Comparison of ENCODE assay signal across 9 mouse cellular contexts in genomic region chr5:151023461-151023860, GRCm38 (mm10).
DNase-seq lines count a peak whose midpoint lies in the region; ATAC-seq and TF ChIP-seq lines count a peak whose summit lies in the region.
"Had no signal": no experiment of that assay in that cellular context is flagged by ENCODE, and none has a peak within 500 bp of the region (broad histone marks: within the 10 kb centered on the region; RNA-seq: fewer than 3 reads in every experiment).

No protein-coding gene starts in this region.

- peak overlapping the region; percentile 25; the same call in 1 of the 2 replicates for H3K4me2 ChIP-seq in hindbrain, embryonic 16.5 days (ENCODE audit: low read length)
- H3K4me2 ChIP-seq: neural tube, embryonic 12.5 days had no signal

- no peaks in the 10 kb centered on the region for H3K36me3 ChIP-seq in hindbrain, embryonic 16.5 days (ENCODE audit: control insufficient read depth, insufficient read depth, low read length)
- H3K36me3 ChIP-seq: neural tube, embryonic 12.5 days had no signal

- peak; percentile 81 for DNase-seq in ZHBTc4 (ENCODE audit: low read depth, low spot score)
- peak; percentile 76 to 79 for DNase-seq in cerebellum, postnatal 14 days
- peak; percentile 37 for DNase-seq in gastrocnemius, adult 2 months
- DNase-seq in lung, postnatal 36 days = peak; percentile 45
- DNase-seq in skeletal muscle tissue, adult 2 months (ENCODE audit: low read depth, low spot score) = peak; percentile 40
- DNase-seq in T-cell, adult 2 months (ENCODE audit: low spot score) = no peak

- peak overlapping the region; percentile 21 for H3K27ac ChIP-seq in gastrocnemius, adult 2 months
- peak overlapping the region; percentile 30; the same call in 1 of the 2 replicates for H3K27ac ChIP-seq in hindbrain, embryonic 16.5 days (ENCODE audit: low read depth, low read length)
- H3K27ac ChIP-seq: neural tube, embryonic 12.5 days had no signal

- TF ChIP-seq CTCF in gastrocnemius, adult 2 months (IDR thresholded peaks at IDR 0.05) = no peak

- intact Hi-C loops in gastrocnemius, adult 2 months (cut with DNase I) = no loop called here

- no peak overlapping the region for H3K9ac ChIP-seq in hindbrain, embryonic 16.5 days (ENCODE audit: low read depth, low read length)
- H3K9ac ChIP-seq: neural tube, embryonic 12.5 days had no signal

- peaks cover 12% of the 10 kb centered on the region for H3K4me1 ChIP-seq in hindbrain, embryonic 16.5 days (ENCODE audit: control insufficient read depth, insufficient read depth, low read depth, low read length)

- no peaks in the 10 kb centered on the region for H3K9me3 ChIP-seq in hindbrain, embryonic 16.5 days (ENCODE audit: control insufficient read depth, low read length)
- H3K9me3 ChIP-seq: neural tube, embryonic 12.5 days had no signal

- no peak for ATAC-seq in hindbrain, embryonic 16.5 days
- ATAC-seq in megakaryocyte, adult 5-6 weeks (ENCODE audit: poor library complexity, severe bottlenecking) = no peak

- H3K27me3 ChIP-seq in hindbrain, embryonic 16.5 days (replicated peaks; ENCODE audit: control insufficient read depth, insufficient read depth, low read length) = no peaks in the 10 kb centered on the region
- H3K27me3 ChIP-seq: neural tube, embryonic 12.5 days had no signal

- no peak overlapping the region for H3K4me3 ChIP-seq in gastrocnemius, adult 2 months
- H3K4me3 ChIP-seq in hindbrain, embryonic 16.5 days (ENCODE audit: low read length) = no peak overlapping the region
- H3K4me3 ChIP-seq: neural tube, embryonic 12.5 days had no signal

- 12% methylated on average over 8 of the region's 8 CpGs for WGBS in hindbrain, embryonic 16.5 days
